Mouse (Mus musculus): Measurements from ENCODE around the gene Ces1g.

Gene Ces1g

DNA sequence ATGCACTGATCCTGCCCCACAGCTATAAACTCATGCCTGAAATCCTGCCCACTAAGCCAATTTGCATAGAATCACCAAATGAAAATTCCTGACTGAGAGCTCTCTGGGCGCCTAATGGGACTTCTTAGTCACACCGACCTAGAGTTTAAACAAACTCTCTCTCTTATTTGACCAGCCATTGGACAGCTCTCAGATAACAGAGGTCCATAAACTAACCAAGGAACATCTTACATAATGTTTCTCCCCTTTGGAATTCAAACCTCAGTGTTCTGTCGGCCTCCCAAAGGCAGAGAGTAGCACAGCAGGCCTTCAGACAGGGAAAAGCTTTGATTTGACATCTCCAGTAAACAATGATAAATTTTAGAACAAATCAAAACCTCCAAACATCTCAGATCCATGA, at the start of gene Ces1g:
TSS of gene Ces1g (minus strand) at position 102 of the 400 bp plus-strand sequence.
- peak in 1 of 2 experiments; percentile 4 for DNase-seq

DNA sequence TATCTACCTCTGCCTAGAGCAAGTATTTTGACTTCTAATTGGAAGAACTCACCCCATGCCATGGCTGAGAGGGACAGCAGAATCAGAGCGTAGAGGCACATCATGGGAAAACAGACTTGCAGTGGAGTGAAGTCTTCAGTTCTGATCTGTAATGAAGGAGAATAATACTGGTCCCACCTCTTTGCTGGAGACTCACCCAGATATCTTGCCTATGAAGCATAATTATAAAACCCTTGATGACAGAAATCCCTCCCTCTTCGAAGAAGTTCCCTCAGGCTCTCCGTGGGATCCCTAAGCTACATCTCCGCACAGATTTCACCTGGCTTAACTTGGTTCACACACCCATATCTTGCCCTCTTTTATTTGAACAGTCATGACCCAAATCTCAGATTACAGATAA, 42.5 kb upstream of the Ces1g start, which contains the start of gene Ces1h:
TSS of gene Ces1h (minus strand) at position 101 of the 400 bp plus-strand sequence.
- no peak for DNase-seq

DNA sequence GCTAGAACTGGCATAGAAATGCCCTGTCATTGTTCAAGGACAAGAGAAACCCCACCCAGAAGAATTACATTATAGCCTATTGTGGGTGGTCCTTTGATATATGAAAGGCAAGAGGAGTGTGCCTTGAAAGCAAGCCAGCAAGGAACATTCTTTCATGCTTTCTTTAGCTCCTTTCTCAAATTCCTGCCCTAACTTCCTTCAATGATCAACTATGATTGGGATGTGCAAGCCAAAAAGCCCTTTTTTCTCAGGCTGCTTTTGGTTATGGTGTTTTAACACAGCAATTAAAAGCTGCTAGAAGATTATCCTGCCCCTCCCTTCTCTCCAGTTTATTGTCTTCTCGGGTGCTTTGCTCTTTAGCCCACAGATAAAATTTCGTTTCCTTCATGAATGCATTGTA, 32.4 kb upstream of the Ces1g start:
- DNase-seq: peak; percentile 12 to 36

DNA sequence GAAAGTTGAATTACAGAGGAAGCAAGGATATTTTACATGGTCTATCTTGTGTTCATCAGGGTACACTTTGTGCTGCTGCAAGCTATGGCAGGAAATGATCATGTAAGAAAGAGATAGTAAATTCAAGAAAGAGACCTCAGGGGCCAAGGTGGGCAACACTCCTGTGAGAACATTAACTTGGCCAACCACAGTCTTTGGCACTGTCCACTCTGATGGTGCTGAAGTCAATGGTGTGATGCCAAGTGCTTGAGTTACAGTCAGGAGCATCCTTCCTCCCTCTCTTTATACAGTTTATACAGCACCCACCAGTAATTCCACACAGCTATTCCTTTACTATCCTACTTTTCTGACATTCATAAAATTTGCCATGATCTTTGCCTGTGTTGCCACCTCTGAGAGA, 23.0 kb upstream of the Ces1g start:
- peak in 1 of 2 experiments; percentile 34 for DNase-seq

DNA sequence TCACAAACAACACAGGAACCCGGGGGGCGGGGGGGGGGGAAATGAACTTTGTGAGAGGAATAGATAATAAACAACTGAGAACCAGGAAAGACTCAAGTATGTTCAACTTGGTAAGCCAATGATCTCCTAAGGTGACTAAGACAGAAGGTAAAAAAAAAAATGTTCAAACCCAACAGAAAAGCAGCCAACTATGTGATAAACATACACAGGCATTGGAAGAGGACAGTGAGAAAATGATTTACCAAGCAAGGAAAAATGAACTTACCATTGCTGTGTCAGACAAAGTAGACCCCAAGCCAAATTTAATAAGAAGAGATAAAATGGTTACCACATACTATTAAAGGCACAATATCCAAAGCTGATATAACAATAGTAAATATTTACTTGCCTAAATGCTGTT, 2.4 kb upstream of the Ces1g start:
- no peak for DNase-seq

DNA sequence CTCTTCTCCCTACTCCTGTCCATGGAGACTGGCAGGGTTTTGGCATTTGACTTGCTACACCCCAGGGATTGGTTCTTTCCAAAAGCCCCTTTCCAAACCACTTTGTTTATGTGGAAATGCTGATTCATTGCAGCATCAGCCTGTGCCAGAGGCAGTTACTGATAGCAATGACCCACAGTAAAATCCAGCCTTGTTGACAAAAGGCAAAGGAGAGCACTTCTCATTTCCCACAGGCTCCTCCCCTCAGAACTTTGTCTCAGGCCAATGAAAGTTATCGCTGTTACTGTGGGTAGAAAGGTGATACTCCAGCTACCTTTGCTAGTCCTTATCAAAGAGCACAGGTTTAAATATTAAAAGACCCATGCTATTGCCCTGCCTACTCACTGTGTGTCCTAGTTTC, 4.4 kb downstream of the Ces1g start:
- DNase-seq: peak; percentile 5 to 9

DNA sequence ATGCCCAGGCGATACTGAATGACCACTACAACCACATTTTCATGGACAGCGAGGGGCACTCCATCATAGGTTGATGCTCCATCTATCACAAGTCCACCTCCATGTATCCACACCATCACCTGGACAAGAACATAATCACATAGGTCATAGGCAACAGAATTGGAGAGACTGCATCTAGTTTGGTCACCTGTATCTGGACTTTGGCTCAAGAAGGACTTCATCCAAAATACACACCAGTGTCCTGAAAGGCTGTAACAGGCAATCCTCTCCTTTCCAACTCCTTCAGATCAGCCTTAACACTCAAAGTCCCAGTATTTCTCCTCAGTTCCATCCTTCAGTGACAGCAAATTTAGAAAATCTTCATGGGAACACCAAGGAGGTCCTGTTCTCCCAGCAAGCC, 6.0 kb downstream of the Ces1g start:
- no peak for DNase-seq

DNA sequence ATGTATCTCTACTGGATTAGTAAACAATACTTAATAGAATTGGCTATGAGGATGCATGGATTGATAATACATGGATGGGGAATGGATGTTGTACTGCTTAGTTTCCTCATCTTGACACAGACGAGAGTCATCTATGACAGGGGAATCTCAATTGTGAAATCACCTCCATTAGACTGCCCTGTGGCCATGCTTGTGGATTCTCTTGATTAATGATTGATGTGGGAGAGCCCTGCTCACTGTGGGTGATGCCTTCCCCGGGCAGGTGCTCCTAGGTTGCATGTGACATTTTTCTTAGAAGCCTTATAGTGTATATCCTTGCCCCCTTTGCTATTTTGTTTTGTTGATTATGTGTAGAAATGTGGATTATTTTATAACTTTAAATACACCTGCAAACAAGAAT, 12.0 kb downstream of the Ces1g start:
- peak; percentile 34 to 62 for DNase-seq

DNA sequence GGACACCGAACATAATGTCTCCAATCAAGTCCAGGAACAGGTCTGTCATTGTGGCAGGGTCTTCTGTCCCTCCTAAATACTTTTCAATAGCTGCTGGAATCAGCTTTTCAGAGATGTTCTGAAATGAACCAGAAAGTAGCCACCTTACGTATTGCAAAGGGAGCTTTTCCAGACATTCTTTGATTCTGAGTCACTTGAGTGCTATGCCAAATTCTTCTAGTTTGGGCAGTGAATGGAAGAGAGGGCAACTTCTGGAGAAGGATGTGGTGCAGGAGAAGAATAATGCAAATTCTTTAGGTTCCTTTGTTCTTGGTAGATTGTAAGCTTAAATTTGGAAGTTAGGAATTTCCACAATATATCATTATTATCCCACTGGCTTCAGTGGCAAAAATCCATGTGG, 20.1 kb downstream of the Ces1g start:
- no peak for DNase-seq

DNA sequence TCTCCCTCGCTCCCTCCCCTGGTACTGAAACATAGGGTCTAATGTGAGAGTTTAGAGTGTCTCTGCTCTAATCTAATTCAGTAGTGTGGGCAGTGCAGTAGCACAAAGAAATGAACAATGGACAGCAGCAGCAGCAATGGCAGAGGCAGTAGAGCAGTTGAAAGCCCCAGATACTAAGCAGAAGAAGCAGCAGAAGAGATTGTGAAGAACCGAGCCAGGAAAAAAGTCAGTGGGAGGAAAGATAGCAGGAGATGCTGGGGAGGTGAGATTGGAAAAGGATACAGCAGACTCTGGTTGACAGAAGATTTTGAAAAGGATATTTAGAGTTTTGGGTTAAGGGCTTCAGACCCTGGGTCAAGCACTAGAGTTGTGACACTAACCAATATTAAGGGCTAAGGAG, 21.6 kb downstream of the Ces1g start:
- no peak for DNase-seq

DNA sequence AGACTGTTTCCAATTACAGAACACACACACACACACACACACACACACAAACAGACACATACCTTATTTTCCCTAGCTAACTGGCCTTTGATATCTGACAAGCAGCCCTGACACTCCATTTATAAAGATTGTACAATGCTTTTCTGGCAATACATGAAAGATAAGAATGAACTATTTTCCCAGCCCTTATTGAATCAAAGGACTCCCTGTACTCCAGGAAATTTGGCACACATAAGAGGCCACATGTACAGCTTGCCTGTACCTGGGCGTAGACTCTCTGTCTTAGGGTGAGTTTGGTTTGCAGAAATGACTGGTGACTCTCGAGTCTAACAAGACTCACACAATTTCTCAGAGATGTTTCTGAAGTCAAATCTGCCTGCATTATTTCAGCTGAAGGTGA, 53.2 kb downstream of the Ces1g start:
- no peak for DNase-seq

DNA sequence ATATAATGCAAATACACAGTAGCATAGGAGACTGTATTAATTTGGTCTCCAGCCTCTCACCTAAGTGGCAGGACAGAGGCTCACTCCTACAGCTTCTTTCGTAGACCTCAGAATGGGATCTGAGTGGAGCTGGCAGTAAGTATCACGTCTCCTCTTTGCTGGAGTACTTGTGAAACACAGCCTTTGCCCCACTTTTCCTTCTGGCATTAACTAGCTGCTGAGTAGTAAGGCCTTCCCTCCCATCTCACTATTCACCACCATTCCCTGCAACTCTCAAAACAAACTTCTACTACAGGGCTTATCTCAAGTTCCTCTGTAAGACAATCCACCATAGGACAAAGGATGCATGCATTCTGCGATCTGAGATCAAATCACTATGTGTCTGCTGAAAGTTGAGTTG, 54.8 kb downstream of the Ces1g start:
- DNase-seq: peak in 1 of 2 experiments; percentile 25

DNA sequence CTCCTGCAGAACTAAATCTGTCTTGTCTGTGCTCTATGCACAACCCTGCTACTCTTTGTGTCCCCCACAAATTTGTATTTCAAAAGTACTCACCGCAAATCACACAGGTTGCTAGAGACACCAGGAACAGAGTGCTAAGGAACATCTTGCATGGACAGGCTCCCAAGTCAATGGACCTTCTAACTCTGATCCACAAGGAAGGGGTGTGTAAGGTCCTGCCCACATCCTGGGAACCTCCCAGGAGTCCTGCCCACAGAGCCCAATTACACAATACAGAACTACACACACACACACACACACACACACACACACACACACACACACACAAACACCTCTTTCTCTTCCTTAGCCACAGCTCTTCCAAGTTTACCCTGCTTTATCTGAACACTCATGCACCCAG, 57.6 kb downstream of the Ces1g start, which contains the start of gene Ces1f:
TSS of gene Ces1f (minus strand) at position 192 of the 400 bp plus-strand sequence.
- DNase-seq: peak; percentile 31 to 67

DNA sequence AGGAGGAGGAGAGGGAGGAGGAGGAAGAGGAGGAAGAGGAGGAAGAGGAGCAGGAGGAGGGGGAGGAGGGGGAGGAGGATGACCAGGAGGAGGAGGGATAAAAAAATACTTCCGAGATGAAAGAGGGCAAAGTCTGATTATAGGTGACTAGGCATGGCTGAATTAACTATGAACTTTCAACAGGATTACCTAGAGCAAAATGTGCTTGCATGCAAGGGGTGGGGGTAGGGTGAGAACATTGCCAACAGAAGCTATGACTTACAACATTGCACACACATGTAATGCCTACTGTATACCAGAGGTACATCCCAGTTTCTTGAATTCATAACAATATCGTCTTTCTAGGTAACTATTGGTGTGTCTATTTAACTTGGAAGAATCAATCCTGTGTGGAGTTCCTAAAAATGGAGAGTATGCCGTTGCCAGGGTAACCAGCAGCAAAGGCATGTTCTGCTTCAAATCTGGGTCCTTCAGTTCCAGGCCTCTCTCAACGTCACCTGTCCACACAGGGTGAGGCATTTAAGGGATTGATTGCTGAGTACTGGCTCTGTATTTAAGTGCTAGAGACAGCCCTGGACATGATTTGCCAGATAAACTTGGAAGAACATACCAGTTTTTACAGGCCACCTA, 58.8 kb downstream of the Ces1g start:
- DNase-seq: peak; percentile 43 to 58

DNA sequence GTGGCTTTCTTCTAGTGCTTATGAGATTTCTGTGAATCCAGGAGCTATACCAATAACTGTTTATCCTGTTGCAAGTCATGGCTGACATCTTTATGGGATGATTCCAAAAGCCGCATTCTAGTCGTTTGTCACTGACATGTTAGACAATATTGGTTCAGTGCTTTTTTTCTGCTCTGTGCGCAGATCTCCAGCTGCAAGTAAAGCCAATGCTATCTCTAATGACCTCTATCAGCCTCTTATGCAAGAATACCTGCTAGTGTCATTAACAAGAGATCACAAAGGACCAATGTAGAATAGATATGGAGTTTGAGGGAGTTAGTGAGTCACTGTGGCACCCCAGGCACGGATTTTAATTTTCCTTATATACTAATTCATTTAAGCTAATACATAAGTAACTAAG, 62.5 kb downstream of the Ces1g start:
- no peak for DNase-seq

DNA sequence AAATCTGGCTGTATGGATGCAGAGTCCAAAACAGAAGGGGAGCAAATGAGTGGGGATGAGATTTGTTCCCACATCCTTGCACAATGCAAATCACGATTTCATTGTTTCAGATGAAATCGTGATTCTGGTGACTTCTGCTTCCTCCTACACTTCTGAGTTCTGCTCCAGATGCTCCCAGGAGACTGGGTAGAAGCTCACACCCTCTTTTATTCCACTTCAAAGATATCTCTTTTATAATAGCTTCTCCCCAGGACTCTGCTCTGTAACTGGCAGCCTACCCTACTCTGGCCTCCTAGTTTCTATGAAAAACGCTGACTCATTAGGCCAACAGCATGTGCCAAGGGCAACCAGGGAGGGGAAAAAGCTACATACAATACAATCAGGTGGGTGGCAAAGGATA, 63.8 kb downstream of the Ces1g start:
- peak; percentile 36 to 51 for DNase-seq

DNA sequence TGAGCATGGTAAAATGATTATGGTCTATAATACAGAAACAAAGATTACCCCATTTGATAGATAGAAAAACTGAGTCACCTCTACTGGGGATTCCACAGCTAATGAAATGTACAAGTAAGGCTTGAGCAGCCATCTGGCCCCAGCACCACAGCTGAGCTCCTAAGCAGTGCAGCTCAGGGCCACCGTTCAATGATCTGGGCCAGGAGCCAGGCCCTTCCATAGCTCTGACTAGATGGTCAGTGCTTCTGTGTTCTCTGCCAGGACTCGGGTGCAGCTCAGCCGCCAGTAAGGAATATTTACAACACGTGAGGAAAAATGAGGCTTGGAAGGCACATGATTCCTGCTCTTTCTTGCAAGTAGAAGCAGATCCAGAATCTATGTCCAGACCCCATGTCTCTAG, 64.4 kb downstream of the Ces1g start:
- DNase-seq: peak; percentile 80 to 83

DNA sequence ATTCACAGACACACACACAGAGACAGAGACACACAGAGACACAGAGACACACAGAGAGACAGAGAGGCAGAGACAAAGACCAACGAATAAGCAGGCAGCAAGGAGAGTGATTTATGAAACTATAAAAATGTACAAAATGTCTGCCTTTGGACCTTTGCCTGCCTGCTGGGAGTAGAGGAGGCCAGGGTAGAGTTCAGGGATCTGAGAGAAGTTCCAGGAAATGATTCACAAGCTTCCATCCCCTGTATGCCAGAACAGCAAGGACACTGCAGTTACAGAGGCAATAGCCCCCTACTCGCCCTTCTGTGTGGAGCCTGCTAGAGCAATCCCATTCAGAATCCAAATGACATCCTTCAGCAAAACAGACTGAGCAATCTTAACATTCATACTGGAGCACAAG, 75.7 kb downstream of the Ces1g start:
- peak; percentile 35 to 51 for DNase-seq

DNA sequence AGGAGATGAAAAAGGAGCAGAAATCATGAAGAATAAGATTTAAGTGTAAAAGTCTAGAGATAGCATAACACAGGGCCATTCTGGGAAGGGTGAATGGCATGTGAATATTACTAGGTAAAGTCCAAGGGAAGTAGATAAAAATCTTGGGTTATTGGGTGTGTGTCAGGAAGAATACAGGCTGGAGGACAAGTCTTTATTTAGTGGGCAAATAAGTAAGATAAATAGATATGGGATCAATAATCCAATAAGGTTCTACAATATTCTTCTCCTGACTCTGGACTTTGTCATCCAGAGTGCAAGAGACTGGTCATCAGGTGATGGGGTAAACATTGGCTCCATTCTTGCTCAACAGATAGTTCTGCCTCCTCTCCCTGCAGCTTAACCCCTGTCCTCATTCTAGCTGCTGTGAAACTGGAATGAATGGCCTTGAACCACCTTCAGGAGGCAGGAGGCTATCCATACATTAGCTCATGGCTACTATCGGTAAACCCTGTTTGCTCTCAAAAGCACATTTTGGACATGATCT, 84.6 kb downstream of the Ces1g start:
- DNase-seq: no peak

Measured in kidney, postnatal 36 days (tissue).